Mouse (Mus musculus): Measurements from ENCODE around the gene Grcc10. TPM values are rescaled to one million over a fixed set of nuclear protein-coding genes. Genes with fewer than 3 reads are reported as not detected.

Grcc10 gene
- total RNA-seq, 2 experiments from 2014 or later = 321 to 324 TPM

DNA sequence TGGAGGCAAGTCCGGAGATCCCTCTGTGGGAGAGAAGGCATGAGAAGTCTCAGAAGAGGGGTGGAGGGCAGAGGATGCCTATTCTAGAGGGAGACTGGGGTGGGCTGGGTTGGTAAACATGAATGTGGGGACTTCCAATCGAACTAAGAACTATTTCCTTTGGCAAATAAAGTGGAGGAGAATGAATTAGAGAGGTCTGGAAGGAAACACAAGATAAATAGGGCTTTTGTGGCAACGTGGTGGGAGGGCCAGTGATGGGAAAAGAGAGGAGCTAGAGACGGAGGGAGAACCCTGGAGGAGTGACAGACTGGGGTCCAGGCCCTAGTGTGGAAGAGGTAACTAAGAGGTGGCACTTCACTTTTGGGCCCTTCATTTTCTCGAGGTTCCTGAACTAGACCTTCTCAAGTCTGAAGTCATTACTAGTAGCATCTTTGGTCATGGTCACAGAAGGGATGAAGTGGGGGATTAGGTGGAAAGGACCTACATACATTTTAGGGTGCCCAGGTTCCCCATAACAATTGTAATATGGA, 16.2 kb upstream of the Grcc10 start:
- no peak for DNase-seq

DNA sequence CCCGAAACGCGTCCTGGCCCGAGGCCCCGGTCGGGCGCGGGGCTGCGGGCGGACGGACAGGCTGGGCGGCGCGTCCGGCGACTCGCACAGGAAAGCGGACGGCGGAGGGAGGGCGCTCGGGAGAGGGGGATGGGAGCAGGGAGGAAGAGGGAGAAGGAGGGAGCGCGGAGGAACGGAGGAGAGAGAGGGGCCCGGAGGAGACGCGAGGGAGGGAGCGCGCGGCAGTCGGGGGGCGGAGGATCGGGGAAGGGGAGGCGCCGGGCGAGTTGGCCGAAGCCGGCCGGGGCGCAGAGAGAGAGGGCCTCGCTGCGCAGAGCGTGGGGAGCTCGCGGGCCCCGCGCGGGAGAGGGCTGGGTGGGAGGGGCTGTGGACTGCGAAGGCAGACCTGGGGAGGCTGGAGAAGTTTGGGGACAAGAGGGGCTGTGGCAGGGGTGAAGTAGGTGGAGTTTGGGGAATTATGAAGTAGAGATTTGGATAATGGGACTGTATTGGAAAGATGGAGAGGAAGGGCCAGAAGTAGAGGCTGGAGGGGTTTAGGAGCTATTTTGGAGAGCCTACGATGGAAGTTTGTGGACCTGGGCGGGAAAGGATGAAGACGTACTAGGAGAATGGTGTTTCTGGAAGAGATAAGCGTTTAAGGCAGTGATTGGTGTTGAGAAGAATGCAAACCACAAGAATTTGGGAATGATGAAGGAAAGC, 15.6 kb upstream of the Grcc10 start:
- peak; percentile 90 for DNase-seq

DNA sequence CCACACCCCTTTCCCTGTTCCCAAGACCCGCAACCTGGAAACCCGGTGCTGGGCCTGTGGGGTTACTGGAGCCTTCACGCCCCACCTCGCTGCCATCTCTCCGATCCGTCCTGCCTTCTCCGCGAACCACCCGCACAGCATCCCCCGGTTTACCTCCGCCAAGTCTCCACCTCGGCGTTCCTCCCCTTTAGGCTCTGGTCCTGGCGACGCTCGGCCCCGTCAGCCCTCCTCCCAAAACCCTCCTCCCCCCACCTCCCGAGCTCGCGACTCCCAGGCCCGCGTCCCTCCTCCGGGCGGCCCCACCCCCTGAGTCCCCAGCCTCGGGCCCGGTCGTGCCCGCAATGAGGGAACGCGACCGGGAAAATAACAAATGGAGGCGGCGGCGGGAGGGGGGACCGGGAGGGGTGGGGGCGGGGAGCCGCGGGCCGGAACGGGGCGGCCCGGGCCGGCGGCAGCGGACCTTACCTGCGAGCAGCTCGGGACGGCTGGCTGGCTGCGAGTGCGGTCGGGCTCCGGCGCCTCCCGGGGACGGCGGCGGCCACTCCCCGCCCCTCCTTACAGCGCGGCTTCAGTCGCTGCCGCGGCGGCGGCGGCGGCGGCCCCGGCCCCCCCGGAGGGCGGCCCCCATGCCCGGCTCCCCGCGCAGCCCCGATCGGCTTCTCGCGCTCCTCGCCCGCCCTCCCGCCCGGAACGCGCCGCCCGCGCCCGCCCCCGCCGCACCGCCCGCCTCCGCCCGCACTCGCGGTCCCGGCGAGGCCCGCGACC, 14.8 kb upstream of the Grcc10 start, which contains the start of the genes Gm45234 and Atn1:
Gene Gm45234, minus strand, starts transcription at position 191 of the 765 bp plus-strand sequence.
Gene Atn1, minus strand, starts transcription at position 694 of the 765 bp plus-strand sequence.
- peak; percentile 85 for DNase-seq

DNA sequence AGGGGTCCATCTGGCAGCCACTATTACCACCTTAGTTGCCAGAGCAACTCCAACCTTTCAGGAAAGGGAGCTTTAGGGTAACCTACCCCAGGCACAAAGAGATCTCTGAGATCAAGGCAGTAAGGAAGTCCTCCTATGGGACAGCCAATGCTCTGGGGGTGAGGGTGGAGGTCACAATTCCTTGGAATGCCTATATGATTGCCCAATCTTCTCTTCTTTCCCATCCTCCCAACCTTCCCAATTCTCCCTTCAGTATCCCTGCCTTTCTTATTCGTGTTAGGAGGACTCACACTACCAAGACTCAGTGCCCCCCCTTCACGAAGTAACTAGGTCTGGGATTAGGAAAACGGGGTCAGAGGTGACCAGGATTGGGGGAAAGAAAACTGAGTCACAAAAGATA, 14.1 kb upstream of the Grcc10 start:
- no peak for DNase-seq

DNA sequence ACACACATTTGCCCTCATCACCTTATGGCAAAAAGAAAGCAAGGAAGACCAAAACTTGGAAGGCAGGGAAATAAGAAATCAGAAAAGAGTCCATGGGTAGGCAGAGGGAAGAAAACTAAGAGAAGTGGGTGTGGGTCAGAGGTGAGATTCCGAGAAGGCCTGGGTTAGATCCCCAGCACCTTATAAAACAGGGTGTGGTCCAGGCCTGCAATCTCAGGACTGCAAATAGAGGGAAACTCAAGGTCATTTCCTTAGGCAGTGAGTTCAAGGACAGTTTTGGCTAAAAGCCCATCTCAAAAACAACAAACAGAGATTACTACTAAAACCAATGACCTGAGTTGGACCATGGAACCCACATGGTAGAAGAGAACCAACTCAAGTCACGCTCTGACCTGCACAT, 12.7 kb upstream of the Grcc10 start:
- no peak for DNase-seq

DNA sequence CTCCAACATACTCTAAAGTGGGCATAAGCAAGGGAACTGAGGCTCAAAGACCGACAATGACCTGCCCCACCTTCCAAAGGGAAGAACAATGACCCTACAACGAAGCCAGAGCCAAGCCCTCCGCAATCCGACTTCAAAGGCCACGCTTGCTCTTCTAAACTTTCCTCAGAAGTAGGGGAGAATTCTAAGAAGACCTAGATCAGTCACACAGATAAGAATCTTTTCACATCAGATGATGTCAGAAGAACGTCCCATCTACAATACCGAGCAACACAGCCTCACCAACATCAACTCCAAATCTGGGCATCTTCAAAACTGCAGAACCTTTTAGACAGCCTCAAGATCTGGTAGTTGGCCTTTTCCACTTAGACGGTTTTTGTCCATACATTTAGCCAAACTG, 9.2 kb upstream of the Grcc10 start:
- DNase-seq = no peak

DNA sequence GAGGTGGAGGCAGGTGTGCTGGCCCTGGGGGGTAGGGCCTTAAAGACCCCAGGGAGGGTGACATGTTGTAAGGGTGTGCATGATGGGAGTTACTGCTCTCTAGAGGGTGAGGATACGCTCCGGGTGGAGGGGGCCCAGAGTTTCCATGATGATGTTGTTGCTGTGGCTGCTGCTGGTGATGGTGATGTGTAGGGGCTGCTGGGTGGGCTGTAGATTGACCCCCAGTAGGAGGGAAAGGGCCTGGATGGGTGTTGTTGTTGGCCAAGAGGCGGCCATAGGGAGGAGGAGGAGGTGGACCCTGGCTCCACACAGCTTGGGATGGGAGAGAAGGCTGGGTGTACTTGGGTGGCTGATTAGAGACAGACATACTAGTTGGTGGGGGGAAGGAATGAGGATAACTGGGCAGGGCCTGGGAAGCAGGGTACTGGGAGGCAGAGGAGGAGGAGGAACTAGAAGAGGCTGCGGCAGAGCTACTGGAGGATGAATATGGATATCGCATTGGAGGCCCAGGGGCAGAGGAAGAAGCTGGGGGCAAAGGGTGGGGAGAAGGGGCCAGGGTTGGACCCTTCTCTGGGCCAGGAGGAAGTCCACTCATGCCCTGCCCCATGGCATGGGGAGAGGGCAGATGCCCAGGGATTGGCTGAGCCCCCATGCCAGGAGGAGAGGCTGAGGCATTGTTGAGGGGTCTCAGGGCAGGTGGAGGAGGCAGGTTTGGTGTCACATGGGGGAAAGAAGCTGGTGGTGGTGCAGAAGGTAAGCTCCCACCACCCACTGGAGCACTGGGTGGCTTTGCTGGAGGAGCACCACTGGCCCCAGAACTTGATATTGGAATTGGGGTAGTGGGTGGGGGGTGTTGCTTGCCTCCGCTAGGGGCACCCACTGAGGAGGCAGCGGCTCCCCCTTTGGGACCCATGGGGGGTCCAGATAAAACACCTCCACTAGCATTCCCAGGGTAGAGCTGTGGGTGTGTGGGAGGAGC, 5.8 kb upstream of the Grcc10 start:
- no peak for DNase-seq

DNA sequence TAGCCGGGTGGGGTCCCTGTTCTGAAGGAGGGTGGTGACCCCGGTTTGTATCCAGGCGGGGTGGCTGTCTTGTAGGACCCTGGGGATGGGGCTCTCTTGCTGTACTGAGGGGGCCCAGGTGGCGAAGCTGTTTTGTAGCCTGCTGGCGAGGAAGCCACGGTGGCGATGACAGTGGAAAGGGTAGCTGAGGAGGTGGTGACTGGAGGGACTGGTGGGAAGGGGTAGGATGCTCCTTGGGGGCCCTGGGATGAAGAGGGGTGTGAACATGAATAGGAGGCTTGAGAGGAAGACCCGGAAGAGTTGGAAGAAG, 5.1 kb upstream of the Grcc10 start:
- DNase-seq = no peak

DNA sequence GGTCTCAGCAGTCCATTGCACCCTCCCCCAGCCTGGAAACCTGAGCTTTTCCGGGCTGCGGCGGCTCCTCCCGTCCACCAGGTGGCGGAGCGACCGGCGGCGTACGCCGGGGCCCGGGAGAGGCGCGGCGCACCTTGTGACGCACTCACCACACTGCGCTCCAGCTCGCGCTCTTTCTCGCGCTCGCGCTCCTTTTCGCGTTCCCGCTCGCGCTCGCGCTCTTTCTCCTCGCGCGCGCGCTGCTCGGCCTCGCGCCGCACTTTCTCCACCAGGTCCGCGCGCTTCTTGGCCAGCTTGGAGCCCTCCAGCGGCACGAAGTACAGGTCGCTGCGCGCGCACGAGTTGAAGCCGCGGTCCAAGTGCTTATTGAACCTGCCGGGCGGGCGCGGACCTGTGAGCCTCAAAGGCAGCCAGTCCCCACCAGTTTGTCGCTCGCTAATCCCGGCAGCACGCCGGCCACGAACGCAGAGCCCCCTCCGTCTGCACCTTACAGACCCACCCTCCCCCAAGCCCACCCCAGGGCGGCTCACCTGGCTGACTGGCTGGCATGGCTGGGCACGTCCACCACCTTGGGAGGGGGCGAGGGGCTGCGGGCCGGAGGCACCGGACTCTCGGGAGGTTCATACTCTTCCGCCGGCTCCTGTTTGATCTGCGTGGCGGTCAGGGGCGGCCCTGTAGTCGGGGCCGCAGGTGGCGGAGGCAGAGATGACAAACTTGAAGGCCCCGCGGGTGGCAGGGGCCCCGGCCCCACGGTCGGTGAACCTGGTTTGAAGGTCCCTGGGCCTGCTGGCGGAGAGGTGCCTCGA, 4.5 kb upstream of the Grcc10 start:
- peak; percentile 96 for DNase-seq

DNA sequence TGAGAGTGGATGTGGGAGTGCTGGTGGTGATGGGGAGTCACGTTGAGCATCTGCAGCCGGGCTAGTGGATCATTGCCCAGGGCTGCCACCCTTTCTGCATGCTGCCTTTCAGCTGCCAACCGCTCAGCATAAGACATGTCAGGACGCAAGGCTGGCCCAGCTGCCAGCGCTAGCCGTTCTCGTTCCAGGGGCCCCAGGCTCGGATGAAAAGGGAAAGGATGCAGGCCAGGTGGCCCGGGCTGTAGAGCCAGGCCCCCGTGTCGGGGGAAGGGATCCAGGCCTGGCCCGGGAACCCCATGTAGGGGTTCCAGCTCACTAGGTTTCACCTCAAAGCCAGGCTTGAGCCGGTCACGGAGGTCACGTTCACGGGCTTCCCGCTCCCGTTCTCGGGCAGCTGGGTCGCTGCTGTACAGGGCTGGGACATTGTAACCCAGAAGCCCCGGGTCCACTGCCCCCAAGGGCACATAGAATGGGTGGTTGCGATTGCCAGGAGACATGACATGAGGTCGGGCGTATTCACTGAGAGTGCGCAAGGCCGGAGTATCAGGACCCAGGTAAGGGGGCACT, 3.7 kb upstream of the Grcc10 start:
- no peak for DNase-seq

DNA sequence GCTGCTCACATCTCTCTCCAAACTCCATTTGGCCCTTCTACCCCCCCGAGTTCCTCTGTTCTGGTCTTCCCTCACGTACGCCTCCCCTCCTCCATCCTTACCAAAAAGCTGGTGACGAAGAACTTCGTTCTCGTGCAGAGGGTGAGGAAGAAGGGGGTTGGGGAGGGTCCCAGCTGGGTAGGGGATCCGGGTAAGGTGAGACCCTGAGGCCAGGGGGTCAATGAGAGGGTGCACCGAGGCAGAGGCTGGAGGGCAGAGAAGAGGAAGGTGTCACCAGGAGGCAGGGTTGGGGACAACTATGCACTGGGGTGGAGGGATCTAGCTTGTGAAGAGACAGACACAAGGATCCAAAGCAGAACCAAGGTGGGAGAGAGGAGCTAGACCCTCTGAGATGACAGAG, 2.5 kb upstream of the Grcc10 start:
- DNase-seq = no peak

DNA sequence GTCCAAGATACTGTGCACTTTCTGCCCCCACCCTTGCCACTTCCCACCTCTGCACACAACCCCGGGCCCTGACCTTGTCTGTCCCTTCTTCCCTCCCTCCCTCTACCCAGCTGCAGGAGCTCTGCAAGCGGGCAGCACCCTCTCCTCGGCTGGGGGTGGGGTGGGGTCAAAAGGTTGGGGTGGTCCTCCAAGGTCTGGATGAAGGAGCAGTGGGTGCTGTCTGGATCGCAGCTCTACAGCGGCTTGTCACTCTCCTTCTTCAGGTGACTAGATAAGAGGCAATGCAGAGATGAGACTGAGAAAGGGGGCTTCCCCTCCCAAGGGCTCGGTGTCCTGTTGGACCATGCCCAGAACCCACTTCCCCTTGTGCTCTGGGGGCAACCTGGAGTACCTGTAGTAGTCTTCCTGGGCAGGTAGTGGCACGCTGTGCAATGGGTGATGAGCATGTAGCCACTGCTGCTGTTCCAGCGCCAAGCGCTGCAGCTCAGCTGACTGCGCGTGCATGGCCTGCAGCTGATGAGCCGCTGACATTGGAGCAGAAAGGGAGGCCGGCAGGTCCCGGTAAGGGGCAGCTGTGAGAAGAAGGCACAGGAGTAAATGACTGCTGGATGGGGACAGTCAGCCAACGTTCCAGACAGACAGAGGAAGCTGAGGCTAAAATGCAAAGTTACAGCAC, 1.8 kb upstream of the Grcc10 start:
- no peak for DNase-seq

DNA sequence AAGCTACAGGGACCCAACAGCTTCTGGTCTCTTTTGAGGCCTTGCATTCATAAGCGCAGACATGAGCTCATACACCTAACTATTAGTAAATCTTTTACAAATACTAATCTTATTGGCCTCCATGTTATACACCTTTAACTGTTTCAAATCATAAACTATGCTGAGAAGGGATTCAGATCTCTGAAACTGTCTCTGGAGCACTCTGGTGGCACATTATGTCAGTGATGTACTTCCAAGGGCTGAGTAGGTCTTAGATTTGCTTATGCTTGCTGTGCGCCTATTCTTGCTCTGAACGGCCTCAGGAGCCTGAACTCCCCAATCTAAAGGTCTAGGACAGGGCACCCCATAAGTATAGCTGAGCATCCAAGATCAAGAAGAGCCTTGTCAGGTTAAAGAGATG, 668 bp upstream of the Grcc10 start:
- DNase-seq = no peak

DNA sequence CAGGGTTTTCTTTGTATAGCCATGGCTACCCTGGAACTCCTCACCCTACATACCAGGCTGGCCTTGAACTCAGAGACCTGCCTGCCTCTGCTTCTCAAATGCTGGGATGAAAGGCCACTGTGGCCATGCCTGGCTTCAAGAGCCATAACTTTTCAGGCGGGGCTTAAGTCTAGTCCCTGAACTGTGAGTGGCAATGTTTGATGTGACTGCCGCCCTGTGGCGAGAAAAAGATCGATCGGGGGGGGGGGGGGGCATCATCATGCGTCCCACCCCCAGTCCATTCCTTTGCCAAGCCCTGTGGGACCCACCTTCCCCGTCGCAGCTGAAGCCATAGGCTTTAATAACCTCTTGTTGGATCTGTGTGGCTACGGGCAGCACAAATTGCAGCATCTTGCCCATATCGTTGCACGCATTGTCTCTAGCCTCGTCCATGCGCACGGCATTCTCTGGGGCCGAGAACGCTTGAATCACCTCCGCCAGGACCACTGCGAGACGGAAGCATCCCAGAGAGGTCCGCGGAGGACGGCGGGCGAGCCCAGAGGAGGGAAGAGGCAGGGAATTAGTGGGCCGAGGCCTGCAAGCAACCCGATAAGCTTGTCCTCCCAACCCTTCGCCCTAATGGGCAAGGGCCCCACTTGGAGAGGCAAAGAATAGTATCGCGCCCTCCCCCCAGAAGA, 825 bp downstream of the Grcc10 start:
- DNase-seq = peak; percentile 69

DNA sequence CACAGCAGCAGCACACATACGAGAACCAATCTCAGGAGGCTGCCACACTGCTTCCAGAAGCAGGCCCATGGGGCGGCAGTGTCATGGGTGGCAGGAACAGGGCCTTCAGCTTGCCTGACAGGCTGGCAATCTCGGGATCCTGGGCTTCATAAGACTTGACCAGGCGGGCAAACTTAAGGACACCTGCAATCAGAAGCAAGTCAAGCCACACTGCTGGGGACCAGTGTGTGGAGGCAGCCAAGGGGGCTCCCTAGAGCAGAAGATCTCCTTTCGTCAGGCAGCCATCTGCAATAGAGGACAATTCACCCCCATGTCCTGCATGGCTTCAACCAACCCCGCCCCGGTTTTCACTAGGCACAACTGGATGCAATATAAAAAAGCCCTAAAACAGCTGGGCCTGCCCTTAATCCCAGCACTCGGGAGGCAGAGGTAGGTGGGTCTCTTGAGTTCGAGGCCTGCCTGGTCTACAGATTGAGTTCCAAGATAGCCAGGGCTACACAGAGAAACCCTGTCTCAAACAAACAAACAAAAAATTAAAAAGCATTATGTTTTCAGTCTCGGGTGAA, 1.9 kb downstream of the Grcc10 start:
- no peak for DNase-seq

DNA sequence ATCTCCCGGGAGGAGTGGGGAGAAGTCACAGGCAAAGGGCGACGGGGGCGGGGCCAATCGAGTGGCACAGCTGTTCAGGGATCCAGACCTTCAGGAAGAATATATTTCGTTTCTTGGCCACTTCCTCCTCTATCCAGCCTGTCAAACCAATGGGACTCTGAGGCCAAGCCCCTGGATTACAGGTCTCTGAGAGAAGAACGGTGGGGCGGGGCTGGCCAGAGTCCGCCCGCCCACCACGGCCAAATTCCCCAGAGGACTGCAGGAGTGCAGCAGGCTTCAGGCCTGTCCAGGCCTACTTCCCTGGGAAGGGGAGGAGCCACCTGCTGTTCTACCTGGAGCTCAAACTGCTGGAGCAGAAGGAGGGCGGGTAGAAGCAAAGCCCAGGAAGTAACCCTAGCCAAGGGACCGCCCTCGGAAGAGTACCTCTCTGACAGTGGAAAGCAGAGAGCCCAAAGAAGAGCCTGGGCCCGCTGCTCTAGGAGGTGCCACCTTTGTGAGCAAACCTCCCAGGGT, 2.6 kb downstream of the Grcc10 start, which contains the start of gene Ptpn6:
Gene Ptpn6, minus strand, starts transcription at position 204 of the 513 bp plus-strand sequence.
- DNase-seq = peak; percentile 47

DNA sequence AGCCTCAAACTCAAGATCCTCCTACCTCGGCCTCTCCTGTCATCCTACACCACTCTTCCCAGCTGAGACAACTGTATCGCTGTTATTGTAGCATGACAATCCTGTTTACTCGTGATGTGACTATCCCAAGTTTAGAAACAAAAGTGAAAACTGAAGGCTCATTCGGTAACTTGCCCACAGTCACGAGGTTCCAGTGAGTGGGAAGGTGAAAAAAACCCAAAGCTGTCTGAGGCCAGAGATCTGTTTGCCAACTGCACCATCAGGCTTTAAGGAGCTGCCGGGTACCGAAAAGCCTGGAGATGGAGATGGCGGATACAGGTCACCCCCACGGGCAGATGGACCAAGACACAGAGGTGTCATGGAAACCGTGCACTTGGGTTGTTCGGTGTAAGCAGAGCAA, 4.1 kb downstream of the Grcc10 start:
- no peak for DNase-seq

DNA sequence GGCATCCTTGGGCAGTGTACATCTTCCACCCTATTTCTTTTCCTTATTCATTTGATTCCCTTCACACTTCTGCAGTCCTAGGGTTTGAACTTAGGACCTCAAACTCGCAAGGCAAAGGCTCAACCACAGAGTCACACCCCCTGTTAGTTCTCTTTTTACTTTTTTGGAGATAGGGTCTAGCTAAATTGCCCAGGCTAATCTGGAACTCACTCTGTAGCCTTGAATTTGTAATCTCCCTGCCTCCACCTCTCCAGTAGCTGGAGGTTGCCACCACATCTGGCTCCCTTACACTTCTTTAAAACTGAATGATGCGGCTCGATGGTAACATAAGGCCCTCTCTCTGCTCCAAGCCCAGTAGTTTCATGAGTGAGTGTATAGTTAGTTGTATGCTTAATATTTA, 6.8 kb downstream of the Grcc10 start:
- DNase-seq = no peak
